Mouse (Mus musculus): ENCODE results near the gene 4930562C15Rik.

GRCm38 (mm10) chr16:4894201-4894908 lies 59.1 kb downstream of the 4930562C15Rik start:
- TF ChIP-seq CTCF (IDR thresholded peaks at IDR 0.05; ENCODE audit: extremely low read depth, insufficient read length, insufficient replicate concordance, low read depth, low read length): no peak
- no peak for TF ChIP-seq POLR2A (IDR thresholded peaks at IDR 0.05; ENCODE audit: low read depth, low read length)

Measured in small intestine, adult 2 months (tissue).